Mouse (Mus musculus) liver, postnatal 0 days (tissue): ENCODE measurements around the gene Slc30a10.

Source experiments
- CTCF ChIP-seq: sonication (generic); IDR thresholded peaks from 2 replicates; pipeline ENCODE4 v1.5.1; 2016; ENCODE audit warnings: antibody characterized with exemption, low read depth
- EP300 ChIP-seq: IDR thresholded peaks from 2 replicates; pipeline ENCODE4 v1.6.1; 2016; ENCODE audit warnings: antibody characterized with exemption, low read depth, mild to moderate bottlenecking

DNA sequence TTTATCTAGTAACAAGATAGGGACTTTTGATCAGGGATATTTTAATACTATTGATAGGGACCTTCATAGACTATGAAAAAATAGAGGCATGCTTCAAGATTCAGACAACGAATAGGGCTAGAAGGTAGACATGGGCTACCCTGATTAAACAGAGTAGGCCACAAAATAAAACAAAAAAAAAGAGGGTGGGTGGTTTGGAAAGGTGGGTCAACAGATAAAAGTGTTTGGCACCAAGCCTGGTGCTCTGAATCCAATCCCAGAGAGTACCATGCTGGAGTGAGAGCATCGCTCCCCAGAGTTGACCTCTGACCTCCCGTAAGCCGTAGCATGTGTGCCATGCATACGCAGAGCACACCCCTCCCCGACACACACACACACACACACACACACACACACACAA, 2.2 kb upstream of the Slc30a10 start:
- TF ChIP-seq CTCF (no peak), EP300 (peak; percentile 76)
